Mouse (Mus musculus): ENCODE results near the gene Doc2g. TPM values are rescaled to one million over a fixed set of nuclear protein-coding genes. Genes with fewer than 3 reads are reported as not detected.

Gene Doc2g
- polyA plus RNA-seq, 1 experiment from 2014 or later, result 4.5 TPM

- no peak for ATAC-seq (ENCODE audit: insufficient read depth, low FRiP score, low read depth)
- no peak overlapping the region for H3K4me2 ChIP-seq
- H3K9ac ChIP-seq, result no peak overlapping the region
- H3K4me1 ChIP-seq, result peaks cover 2% of the 10 kb centered on the region
- no peak overlapping the region for H3K4me3 ChIP-seq (replicated peaks)
- no peaks in the 10 kb centered on the region for H3K27me3 ChIP-seq (replicated peaks)
- H3K9me3 ChIP-seq, result no peaks in the 10 kb centered on the region
- H3K27ac ChIP-seq, result no peak overlapping the region
- WGBS, result 81% methylated on average over 3 of the region's 3 CpGs
- H3K36me3 ChIP-seq, result no peaks in the 10 kb centered on the region
Observed at GRCm38 (mm10) chr19:3991966-3992365, 11.1 kb upstream of the Doc2g start.

- Histone ChIP-seq H3K9ac (no peak within 1 kb of the TSS), H3K4me2 (no peak within 1 kb of the TSS), H3K27me3 (replicated peaks) (no peaks in the 10 kb centered on the region), H3K9me3 (no peaks in the 10 kb centered on the region), H3K4me3 (replicated peaks) (no peak within 1 kb of the TSS), H3K4me1 (no peaks in the 10 kb centered on the region), H3K27ac (no peak within 1 kb of the TSS), H3K36me3 (no peaks in the 10 kb centered on the region)
- no peak for ATAC-seq (ENCODE audit: insufficient read depth, low FRiP score, low read depth)
- 58% methylated on average over 5 of the region's 5 CpGs for WGBS
Observed at GRCm38 (mm10) chr19:3992416-3992815, 10.7 kb upstream of the Doc2g start, which contains the start of gene Tbx10. Gene Tbx10 (plus strand): TSS chr19:3992752.

- ATAC-seq (ENCODE audit: insufficient read depth, low FRiP score, low read depth), result no peak
- Histone ChIP-seq H3K9me3 (no peaks in the 10 kb centered on the region), H3K4me3 (replicated peaks) (no peak overlapping the region), H3K4me1 (0 out of 2 replicates have a peak, but pooled peaks cover 7% of the 10 kb centered on the region), H3K9ac (no peak overlapping the region), H3K27ac (no peak overlapping the region), H3K27me3 (replicated peaks) (no peaks in the 10 kb centered on the region), H3K36me3 (no peaks in the 10 kb centered on the region), H3K4me2 (no peak overlapping the region)
- 59% methylated on average over 6 of the region's 6 CpGs for WGBS
Observed at GRCm38 (mm10) chr19:3994932-3995331, 8.2 kb upstream of the Doc2g start.

- H3K27ac ChIP-seq, result no peak overlapping the region
- H3K9ac ChIP-seq, result no peak overlapping the region
- H3K4me2 ChIP-seq, result no peak overlapping the region
- ATAC-seq (ENCODE audit: insufficient read depth, low FRiP score, low read depth), result no peak
- no peaks in the 10 kb centered on the region for H3K9me3 ChIP-seq
- no peaks in the 10 kb centered on the region for H3K27me3 ChIP-seq (replicated peaks)
- no peaks in the 10 kb centered on the region for H3K36me3 ChIP-seq
- 0 out of 2 replicates have a peak, but pooled peaks cover 7% of the 10 kb centered on the region for H3K4me1 ChIP-seq
- H3K4me3 ChIP-seq (replicated peaks), result no peak overlapping the region
- 71% methylated on average over 3 of the region's 3 CpGs for WGBS
Observed at GRCm38 (mm10) chr19:3995505-3995904, 7.6 kb upstream of the Doc2g start.

- H3K36me3 ChIP-seq, result no peaks in the 10 kb centered on the region
- H3K4me3 ChIP-seq (replicated peaks), result no peak overlapping the region
- no peak overlapping the region for H3K9ac ChIP-seq
- peaks cover 9% of the 10 kb centered on the region for H3K4me1 ChIP-seq
- H3K4me2 ChIP-seq, result no peak overlapping the region
- no peaks in the 10 kb centered on the region for H3K27me3 ChIP-seq (replicated peaks)
- no peak overlapping the region for H3K27ac ChIP-seq
- no peaks in the 10 kb centered on the region for H3K9me3 ChIP-seq
- no peak for ATAC-seq (ENCODE audit: insufficient read depth, low FRiP score, low read depth)
- WGBS, result 67% methylated on average over 7 of the region's 7 CpGs
Observed at GRCm38 (mm10) chr19:3996106-3996505, 7.0 kb upstream of the Doc2g start.

GRCm38 (mm10) chr19:3996747-3997146 lies 6.4 kb upstream of the Doc2g start:
- no peak overlapping the region for H3K4me3 ChIP-seq (replicated peaks)
- H3K27me3 ChIP-seq (replicated peaks), result no peaks in the 10 kb centered on the region
- H3K9me3 ChIP-seq, result no peaks in the 10 kb centered on the region
- no peak overlapping the region for H3K4me2 ChIP-seq
- no peak for ATAC-seq (ENCODE audit: insufficient read depth, low FRiP score, low read depth)
- H3K27ac ChIP-seq, result no peak overlapping the region
- peaks cover 16% of the 10 kb centered on the region for H3K4me1 ChIP-seq
- H3K9ac ChIP-seq, result no peak overlapping the region
- WGBS, result 80% methylated on average over 8 of the region's 8 CpGs
- no peaks in the 10 kb centered on the region for H3K36me3 ChIP-seq

GRCm38 (mm10) chr19:3997231-3997630 lies 5.9 kb upstream of the Doc2g start:
- no peak overlapping the region for H3K4me2 ChIP-seq
- no peak overlapping the region for H3K27ac ChIP-seq
- H3K9me3 ChIP-seq, result no peaks in the 10 kb centered on the region
- no peaks in the 10 kb centered on the region for H3K36me3 ChIP-seq
- no peak overlapping the region for H3K4me3 ChIP-seq (replicated peaks)
- WGBS, result 47% methylated on average over 8 of the region's 8 CpGs
- H3K9ac ChIP-seq, result no peak overlapping the region
- H3K4me1 ChIP-seq, result peaks cover 19% of the 10 kb centered on the region
- no peak for ATAC-seq (ENCODE audit: insufficient read depth, low FRiP score, low read depth)
- H3K27me3 ChIP-seq (replicated peaks), result no peaks in the 10 kb centered on the region

- H3K4me1 ChIP-seq, result peaks cover 19% of the 10 kb centered on the region
- H3K4me3 ChIP-seq (replicated peaks), result no peak overlapping the region
- H3K27me3 ChIP-seq (replicated peaks), result no peaks in the 10 kb centered on the region
- H3K27ac ChIP-seq, result no peak overlapping the region
- H3K9ac ChIP-seq, result no peak overlapping the region
- no peaks in the 10 kb centered on the region for H3K9me3 ChIP-seq
- no peak for ATAC-seq (ENCODE audit: insufficient read depth, low FRiP score, low read depth)
- H3K36me3 ChIP-seq, result no peaks in the 10 kb centered on the region
- 71% methylated on average over 8 of the region's 8 CpGs for WGBS
- no peak overlapping the region for H3K4me2 ChIP-seq
Observed at GRCm38 (mm10) chr19:3998335-3998734, 4.8 kb upstream of the Doc2g start.

- Histone ChIP-seq H3K36me3 (no peaks in the 10 kb centered on the region), H3K4me1 (peaks cover 19% of the 10 kb centered on the region), H3K4me3 (replicated peaks) (peak overlapping the region; percentile 82), H3K27me3 (replicated peaks) (no peaks in the 10 kb centered on the region), H3K27ac (no peak overlapping the region), H3K9ac (peak overlapping the region; percentile 23; the same call in 1 of the 2 replicates), H3K4me2 (peak overlapping the region; percentile 84), H3K9me3 (no peaks in the 10 kb centered on the region)
- WGBS, result 86% methylated on average over 9 of the region's 9 CpGs
- ATAC-seq (ENCODE audit: insufficient read depth, low FRiP score, low read depth), result no peak
Observed at GRCm38 (mm10) chr19:3999121-3999730, 3.9 kb upstream of the Doc2g start.

- peak within 1 kb of the TSS; percentile 99 for H3K27ac ChIP-seq
Observed at GRCm38 (mm10) chr19:4000119-4000900, 2.8 kb upstream of the Doc2g start, which contains the start of the genes Nudt8 and Gm49405. Gene Nudt8 (plus strand): TSS chr19:4000580. Gene Gm49405 (plus strand): TSS chr19:4000626.

GRCm38 (mm10) chr19:4000949-4001525 lies 2.1 kb upstream of the Doc2g start:
- Histone ChIP-seq H3K9ac (peak overlapping the region; percentile 73), H3K4me3 (replicated peaks) (peak overlapping the region; percentile 82), H3K27me3 (replicated peaks) (no peaks in the 10 kb centered on the region), H3K4me2 (peak overlapping the region; percentile 84), H3K27ac (peak overlapping the region; percentile 99), H3K4me1 (peaks cover 19% of the 10 kb centered on the region), H3K36me3 (no peaks in the 10 kb centered on the region), H3K9me3 (no peaks in the 10 kb centered on the region)
- 18% methylated on average over 17 of the region's 17 CpGs for WGBS
- ATAC-seq (ENCODE audit: insufficient read depth, low FRiP score, low read depth), result no peak

More at GRCm38 (mm10) chr19:4000119-4000900, 2.8 kb upstream of the Doc2g start, which contains the start of the genes Nudt8 and Gm49405:
- Histone ChIP-seq H3K27me3 (replicated peaks) (no peaks in the 10 kb centered on the region), H3K9me3 (no peaks in the 10 kb centered on the region), H3K4me2 (peak within 1 kb of the TSS; percentile 84), H3K9ac (peak within 1 kb of the TSS; percentile 73), H3K4me1 (peaks cover 19% of the 10 kb centered on the region), H3K36me3 (no peaks in the 10 kb centered on the region), H3K4me3 (replicated peaks) (peak within 1 kb of the TSS; percentile 82)
- peak; percentile 91 for ATAC-seq (ENCODE audit: insufficient read depth, low FRiP score, low read depth)
- under 1% methylated on average over 64 of the region's 64 CpGs for WGBS

GRCm38 (mm10) chr19:4001752-4002151 lies 1.4 kb upstream of the Doc2g start:
- Histone ChIP-seq H3K4me1 (peaks cover 19% of the 10 kb centered on the region), H3K4me3 (replicated peaks) (no peak overlapping the region), H3K9ac (no peak overlapping the region), H3K36me3 (peaks cover 3% of the 10 kb centered on the region), H3K9me3 (no peaks in the 10 kb centered on the region), H3K4me2 (peak overlapping the region; percentile 84), H3K27ac (no peak overlapping the region), H3K27me3 (replicated peaks) (no peaks in the 10 kb centered on the region)
- 75% methylated on average over 5 of the region's 5 CpGs for WGBS
- no peak for ATAC-seq (ENCODE audit: insufficient read depth, low FRiP score, low read depth)
